Mouse (Mus musculus): Measurements from ENCODE around the gene Tmem86b.

DNA sequence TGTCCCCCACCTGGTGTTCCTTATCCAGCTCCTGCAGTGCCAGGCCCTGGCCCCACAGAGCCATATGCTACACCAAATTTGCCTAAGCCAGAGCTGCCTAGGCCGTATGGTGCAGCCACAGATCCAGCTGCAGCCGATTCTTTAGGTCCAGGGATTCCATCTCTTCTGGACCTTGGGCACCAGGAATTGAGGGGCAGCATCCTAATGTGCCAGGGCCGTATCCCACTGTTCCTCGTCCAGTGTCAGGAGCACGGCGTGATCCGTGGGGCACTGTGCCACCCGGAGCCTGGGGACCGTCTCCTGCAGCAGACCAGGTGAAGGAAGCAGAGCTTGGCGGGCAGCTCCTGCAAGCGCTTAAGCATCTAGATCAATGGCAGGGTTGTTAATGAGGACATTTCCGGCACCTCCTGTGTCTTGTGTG lies 19.3 kb downstream of the Tmem86b start:
- TF ChIP-seq CTCF (IDR thresholded peaks at IDR 0.05; ENCODE audit: extremely low read depth, insufficient read depth, insufficient read length, insufficient replicate concordance) (no peak), POLR2A (IDR thresholded peaks at IDR 0.05; ENCODE audit: low read depth, low read length) (no peak)

Measured in spleen, adult 2 months (tissue).